Mouse (Mus musculus): Measurements from ENCODE around the gene Taco1. TPM values are rescaled to one million over a fixed set of nuclear protein-coding genes. Genes with fewer than 3 reads are reported as not detected.
A peak's percentile ranks its signal among the peaks of the same experiment; 100 is the strongest.

Gene Taco1
- polyA plus RNA-seq, 1 experiment from 2014 or later, result 12.8 TPM

- H3K36me3 ChIP-seq (ENCODE audit: control insufficient read depth, insufficient read depth, low read length), result peaks cover 4% of the 10 kb centered on the region; the same call in 1 of the 2 replicates
- ATAC-seq (replicated peaks; ENCODE audit: low FRiP score), result no peak
- no peak overlapping the region for H3K27ac ChIP-seq (ENCODE audit: low read depth, low read length)
- H3K9ac ChIP-seq (ENCODE audit: low read depth, low read length), result no peak overlapping the region
- H3K27me3 ChIP-seq (replicated peaks; ENCODE audit: control insufficient read depth, insufficient read depth, low read length), result no peaks in the 10 kb centered on the region
- no peak for DNase-seq (ENCODE audit: low spot score)
- no peaks in the 10 kb centered on the region for H3K9me3 ChIP-seq (ENCODE audit: control insufficient read depth, low read length)
- no peak overlapping the region for H3K4me3 ChIP-seq (ENCODE audit: low read depth, low read length)
- H3K4me1 ChIP-seq (replicated peaks; ENCODE audit: control insufficient read depth, insufficient read depth, low read length), result no peaks in the 10 kb centered on the region
- 72% methylated on average over 3 of the region's 3 CpGs for WGBS
- no peak overlapping the region for H3K4me2 ChIP-seq
Observed at GRCm38 (mm10) chr11:106073774-106074173, 7.9 kb downstream of the Taco1 start.

- H3K36me3 ChIP-seq (ENCODE audit: control insufficient read depth, insufficient read depth, low read length), result peaks cover 4% of the 10 kb centered on the region; the same call in 1 of the 2 replicates
- H3K4me2 ChIP-seq, result no peak overlapping the region
- peak; percentile 51; the same call in 1 of the 2 replicates for ATAC-seq (replicated peaks; ENCODE audit: low FRiP score)
- no peaks in the 10 kb centered on the region for H3K9me3 ChIP-seq (ENCODE audit: control insufficient read depth, low read length)
- 2% methylated on average over 4 of the region's 4 CpGs for WGBS
- H3K27ac ChIP-seq (ENCODE audit: low read depth, low read length), result no peak overlapping the region
- no peaks in the 10 kb centered on the region for H3K4me1 ChIP-seq (replicated peaks; ENCODE audit: control insufficient read depth, insufficient read depth, low read length)
- no peak overlapping the region for H3K9ac ChIP-seq (ENCODE audit: low read depth, low read length)
- DNase-seq (ENCODE audit: low spot score), result peak; percentile 83
- no peaks in the 10 kb centered on the region for H3K27me3 ChIP-seq (replicated peaks; ENCODE audit: control insufficient read depth, insufficient read depth, low read length)
- no peak overlapping the region for H3K4me3 ChIP-seq (ENCODE audit: low read depth, low read length)
Observed at GRCm38 (mm10) chr11:106076321-106076720, 10.5 kb downstream of the Taco1 start.

- peak within 1 kb of the TSS; percentile 97 for H3K27ac ChIP-seq (ENCODE audit: low read depth, low read length)
- WGBS, result under 1% methylated on average over 69 of the region's 69 CpGs
- peaks cover 7% of the 10 kb centered on the region; the same call in 1 of the 2 replicates for H3K4me1 ChIP-seq (replicated peaks; ENCODE audit: control insufficient read depth, insufficient read depth, low read length)
- DNase-seq (ENCODE audit: low spot score), result peak; percentile 92
- H3K36me3 ChIP-seq (ENCODE audit: control insufficient read depth, insufficient read depth, low read length), result no peaks in the 10 kb centered on the region
- peak within 1 kb of the TSS; percentile 95 for H3K4me3 ChIP-seq (ENCODE audit: low read depth, low read length)
- H3K9me3 ChIP-seq (ENCODE audit: control insufficient read depth, low read length), result no peaks in the 10 kb centered on the region
- peak; percentile 97 for ATAC-seq (replicated peaks; ENCODE audit: low FRiP score)
- peak within 1 kb of the TSS; percentile 76 for H3K9ac ChIP-seq (ENCODE audit: low read depth, low read length)
- H3K4me2 ChIP-seq, result peak within 1 kb of the TSS; percentile 93
- H3K27me3 ChIP-seq (replicated peaks; ENCODE audit: control insufficient read depth, insufficient read depth, low read length), result no peaks in the 10 kb centered on the region
Observed at GRCm38 (mm10) chr11:106083708-106084701, 18.1 kb downstream of the Taco1 start, which contains the start of gene Map3k3. Gene Map3k3, plus strand, starts transcription at chr11:106084613.

GRCm38 (mm10) chr11:106084911-106085561, 19.2 kb downstream of the Taco1 start:
- Histone ChIP-seq H3K9ac (ENCODE audit: low read depth, low read length) (peak overlapping the region; percentile 76), H3K4me1 (replicated peaks; ENCODE audit: control insufficient read depth, insufficient read depth, low read length) (peaks cover 7% of the 10 kb centered on the region; the same call in 1 of the 2 replicates), H3K4me3 (ENCODE audit: low read depth, low read length) (peak overlapping the region; percentile 95), H3K27me3 (replicated peaks; ENCODE audit: control insufficient read depth, insufficient read depth, low read length) (no peaks in the 10 kb centered on the region), H3K4me2 (peak overlapping the region; percentile 93), H3K27ac (ENCODE audit: low read depth, low read length) (peak overlapping the region; percentile 97), H3K36me3 (ENCODE audit: control insufficient read depth, insufficient read depth, low read length) (no peaks in the 10 kb centered on the region), H3K9me3 (ENCODE audit: control insufficient read depth, low read length) (no peaks in the 10 kb centered on the region)
- peak; percentile 76 for ATAC-seq (replicated peaks; ENCODE audit: low FRiP score)
- under 1% methylated on average over 61 of the region's 61 CpGs for WGBS
- peak; percentile 82 for DNase-seq (ENCODE audit: low spot score)

DNA sequence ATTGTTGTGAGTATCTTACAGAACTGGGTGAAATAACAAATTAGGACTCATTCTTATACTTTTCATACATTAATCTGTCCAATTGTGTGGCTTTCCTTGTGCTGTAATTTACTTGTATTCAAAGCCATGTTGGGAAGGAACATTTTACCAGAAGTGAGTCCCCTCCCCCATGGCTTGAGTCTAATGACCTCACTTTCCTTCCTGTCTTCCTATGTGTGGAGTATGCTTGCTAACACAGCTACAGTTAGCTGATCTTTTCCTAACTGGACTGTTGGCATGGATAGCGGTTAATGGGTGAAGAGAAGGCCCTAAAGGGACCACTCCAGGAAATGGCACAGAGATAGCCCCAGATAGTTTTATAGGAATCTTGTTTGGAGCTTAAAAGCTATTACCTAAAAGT, 32.4 kb downstream of the Taco1 start:
- WGBS, result 31% methylated on average over 1 of the region's 1 CpGs
- Histone ChIP-seq H3K4me1 (replicated peaks; ENCODE audit: control insufficient read depth, insufficient read depth, low read length) (no peaks in the 10 kb centered on the region), H3K36me3 (ENCODE audit: control insufficient read depth, insufficient read depth, low read length) (no peaks in the 10 kb centered on the region), H3K4me2 (no peak overlapping the region), H3K9me3 (ENCODE audit: control insufficient read depth, low read length) (no peaks in the 10 kb centered on the region), H3K9ac (ENCODE audit: low read depth, low read length) (no peak overlapping the region), H3K27ac (ENCODE audit: low read depth, low read length) (no peak overlapping the region), H3K27me3 (replicated peaks; ENCODE audit: control insufficient read depth, insufficient read depth, low read length) (no peaks in the 10 kb centered on the region), H3K4me3 (ENCODE audit: low read depth, low read length) (no peak overlapping the region)
- ATAC-seq (replicated peaks; ENCODE audit: low FRiP score) (no peak), DNase-seq (ENCODE audit: low spot score) (no peak)

DNA sequence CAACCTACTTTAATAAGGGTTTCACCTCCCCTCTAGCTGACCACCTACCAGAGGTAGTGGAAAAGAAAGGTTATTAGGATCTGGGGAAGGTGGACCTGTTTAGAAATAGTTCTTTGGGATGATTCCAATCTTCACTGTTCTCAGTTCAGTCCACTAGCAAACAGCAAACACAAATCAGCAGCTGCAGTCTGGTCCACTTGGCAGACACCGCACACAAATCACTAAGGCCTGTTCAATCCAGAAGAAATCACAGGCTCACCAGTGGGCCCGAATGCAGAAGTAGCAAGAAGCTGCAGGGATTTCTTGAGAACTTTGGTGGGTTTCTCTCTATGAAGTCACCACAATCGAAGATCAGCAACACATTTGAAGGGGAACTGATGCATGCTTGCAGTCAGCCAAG, 37.0 kb downstream of the Taco1 start:
- Histone ChIP-seq H3K4me1 (replicated peaks; ENCODE audit: control insufficient read depth, insufficient read depth, low read length) (no peaks in the 10 kb centered on the region), H3K4me3 (ENCODE audit: low read depth, low read length) (no peak overlapping the region), H3K27ac (ENCODE audit: low read depth, low read length) (no peak overlapping the region), H3K9me3 (ENCODE audit: control insufficient read depth, low read length) (no peaks in the 10 kb centered on the region), H3K36me3 (ENCODE audit: control insufficient read depth, insufficient read depth, low read length) (no peaks in the 10 kb centered on the region), H3K4me2 (no peak overlapping the region), H3K27me3 (replicated peaks; ENCODE audit: control insufficient read depth, insufficient read depth, low read length) (no peaks in the 10 kb centered on the region), H3K9ac (ENCODE audit: low read depth, low read length) (no peak overlapping the region)
- no peak for ATAC-seq (replicated peaks; ENCODE audit: low FRiP score)
- no peak for DNase-seq (ENCODE audit: low spot score)
- 76% methylated on average over 3 of the region's 3 CpGs for WGBS

GRCm38 (mm10) chr11:106106047-106106587, 40.3 kb downstream of the Taco1 start:
- WGBS, result 49% methylated on average over 8 of the region's 8 CpGs
- H3K36me3 ChIP-seq (ENCODE audit: control insufficient read depth, insufficient read depth, low read length), result no peaks in the 10 kb centered on the region
- DNase-seq (ENCODE audit: low spot score) (no peak), ATAC-seq (replicated peaks; ENCODE audit: low FRiP score) (no peak)
- H3K9me3 ChIP-seq (ENCODE audit: control insufficient read depth, low read length), result no peaks in the 10 kb centered on the region
- H3K4me2 ChIP-seq, result no peak overlapping the region
- H3K4me1 ChIP-seq (replicated peaks; ENCODE audit: control insufficient read depth, insufficient read depth, low read length), result no peaks in the 10 kb centered on the region
- no peak overlapping the region for H3K4me3 ChIP-seq (ENCODE audit: low read depth, low read length)
- no peak overlapping the region for H3K27ac ChIP-seq (ENCODE audit: low read depth, low read length)
- no peak overlapping the region for H3K9ac ChIP-seq (ENCODE audit: low read depth, low read length)
- no peaks in the 10 kb centered on the region for H3K27me3 ChIP-seq (replicated peaks; ENCODE audit: control insufficient read depth, insufficient read depth, low read length)

DNA sequence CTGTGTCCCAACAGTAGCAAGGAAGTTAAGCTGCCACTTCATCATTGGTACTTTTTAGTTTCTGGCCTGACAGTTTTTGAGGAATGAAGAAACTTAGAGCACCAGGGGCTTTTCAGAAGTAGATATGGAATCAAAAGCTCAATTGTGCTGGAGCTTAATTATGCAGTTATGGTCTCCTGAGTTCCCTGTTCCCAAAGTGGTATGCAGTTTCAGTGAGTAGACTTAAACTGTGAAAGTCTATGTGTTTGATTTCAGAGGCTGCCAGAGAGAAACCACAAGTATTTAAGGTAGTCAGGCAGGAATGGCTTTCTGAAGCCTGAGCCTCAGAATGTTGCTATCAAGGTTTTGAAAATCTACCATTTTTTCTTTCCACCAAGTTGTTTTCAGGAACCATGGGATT, 45.8 kb downstream of the Taco1 start:
- ATAC-seq (replicated peaks; ENCODE audit: low FRiP score), result no peak
- no peak overlapping the region for H3K9ac ChIP-seq (ENCODE audit: low read depth, low read length)
- H3K4me3 ChIP-seq (ENCODE audit: low read depth, low read length), result no peak overlapping the region
- no peaks in the 10 kb centered on the region for H3K27me3 ChIP-seq (replicated peaks; ENCODE audit: control insufficient read depth, insufficient read depth, low read length)
- no peaks in the 10 kb centered on the region for H3K4me1 ChIP-seq (replicated peaks; ENCODE audit: control insufficient read depth, insufficient read depth, low read length)
- H3K36me3 ChIP-seq (ENCODE audit: control insufficient read depth, insufficient read depth, low read length), result peaks cover 7% of the 10 kb centered on the region; the same call in 1 of the 2 replicates
- H3K4me2 ChIP-seq, result no peak overlapping the region
- no peak for DNase-seq (ENCODE audit: low spot score)
- no peaks in the 10 kb centered on the region for H3K9me3 ChIP-seq (ENCODE audit: control insufficient read depth, low read length)
- no peak overlapping the region for H3K27ac ChIP-seq (ENCODE audit: low read depth, low read length)
